ENCODE assay signal across 30 mouse cellular contexts in genomic region chr7:19057405-19057804, GRCm38 (mm10). TPM values are rescaled to one million over a fixed set of nuclear protein-coding genes. Genes with fewer than 3 reads are reported as not detected.
"Had no signal": no experiment of that assay in that cellular context is flagged by ENCODE, and none has a peak within 500 bp of the region (broad histone marks: within the 10 kb centered on the region; RNA-seq: fewer than 3 reads in every experiment).

No protein-coding gene starts in this region.

- H3K27ac ChIP-seq: embryonic facial prominence, embryonic 10.5 days; embryonic facial prominence, embryonic 12.5 days; embryonic facial prominence, embryonic 13.5 days; embryonic facial prominence, embryonic 15.5 days; forebrain, embryonic 10.5 days; forebrain, embryonic 12.5 days; forebrain, embryonic 13.5 days; forebrain, embryonic 15.5 days; heart, adult 2 months; heart, embryonic 10.5 days had no signal

- H3K4me3 ChIP-seq: embryonic facial prominence, embryonic 10.5 days; embryonic facial prominence, embryonic 12.5 days; embryonic facial prominence, embryonic 13.5 days; embryonic facial prominence, embryonic 15.5 days; erythroblast, embryonic 14.5 days; forebrain, embryonic 10.5 days; forebrain, embryonic 12.5 days; forebrain, embryonic 13.5 days; forebrain, embryonic 15.5 days; heart, adult 2 months; heart, embryonic 10.5 days had no signal

- DNase-seq: cerebellum, adult 2 months; cerebellum, adult 8-10 months; cerebellum, adult 9-10 months; cerebellum, adult 9-11 months; cerebellum, postnatal 10 days; cerebellum, postnatal 14 days; cerebellum, postnatal 25 days; cerebellum, postnatal 36 days; embryo, embryonic 11 days; forebrain, postnatal 0 days; gastrocnemius, postnatal 10 days; gastrocnemius, postnatal 14 days; gastrocnemius, postnatal 25 days; heart, adult 2 months had no signal

RNA-seq across cellular contexts. Expression of gene Rsph6a, which starts 2.9 kb away (rescaled TPM):
- total RNA-seq: common myeloid progenitor, adult 5-6 weeks; gastrocnemius, adult 18-20 months; gastrocnemius, adult 8-10 months; gastrocnemius, postnatal 10 days; gastrocnemius, postnatal 14 days; gastrocnemius, postnatal 25 days; gastrocnemius, postnatal 4 days; granulocyte monocyte progenitor cell, adult 5-6 weeks; heart, adult 2 months; heart, adult 8-10 months had no signal

RNA-seq across cellular contexts. Expression of gene Foxa3, which starts 34.1 kb away (rescaled TPM):
- total RNA-seq: forebrain, postnatal 0 days; gastrocnemius, adult 8-10 months; gastrocnemius, postnatal 14 days; gastrocnemius, postnatal 25 days; granulocyte monocyte progenitor cell, adult 5-6 weeks; heart, adult 2 months; heart, adult 8-10 months had no signal
